Mouse (Mus musculus) heart, embryonic 13.5 days (tissue): Measurements from ENCODE around the gene Bod1l. TPM values are rescaled to one million over a fixed set of nuclear protein-coding genes. Genes with fewer than 3 reads are reported as not detected.
A peak's percentile ranks its signal among the peaks of the same experiment; 100 is the strongest.

Experiments
- ATAC-seq: fragments of 200-750 bp; cut with Nextera tagmentation; 2 replicates; pipeline ENCODE4 v1.8.0; 2017; ENCODE audit warnings: moderate TSS enrichment; ENCODE audit not compliant: insufficient number of reproducible peaks, low FRiP score, low TSS enrichment; ENCODE audit errors: extremely low read depth
- H3K27ac ChIP-seq: fragments of 300-500 bp; sonication (generic); replicated peaks from 2 replicates; pipeline ENCODE4 v1.5.1; 2015; ENCODE audit warnings: moderate library complexity, mild to moderate bottlenecking, inconsistent platforms
- H3K27me3 ChIP-seq: fragments of 300-500 bp; sonication (generic); replicated peaks from 2 replicates; pipeline ENCODE4 v1.6.1; 2015; ENCODE audit warnings: mild to moderate bottlenecking, inconsistent platforms
- H3K36me3 ChIP-seq: fragments of 300-500 bp; sonication (generic); 2 replicates; pipeline ENCODE4 v1.6.1; 2015; ENCODE audit warnings: mild to moderate bottlenecking, inconsistent platforms
- H3K4me1 ChIP-seq: fragments of 300-500 bp; sonication (generic); 2 replicates; pipeline ENCODE4 v1.6.1; 2015; ENCODE audit warnings: inconsistent platforms
- H3K4me2 ChIP-seq: fragments of 300-500 bp; sonication (generic); 2 replicates; pipeline ENCODE4 v1.6.1; 2015; ENCODE audit warnings: inconsistent platforms, mild to moderate bottlenecking, moderate library complexity
- H3K4me3 ChIP-seq: fragments of 300-500 bp; sonication (generic); 2 replicates; pipeline ENCODE4 v1.5.1; 2015; ENCODE audit warnings: moderate library complexity, mild to moderate bottlenecking, inconsistent platforms
- H3K9ac ChIP-seq: fragments of 300-500 bp; sonication (generic); 2 replicates; pipeline ENCODE4 v1.6.1; 2015; ENCODE audit warnings: inconsistent platforms, mild to moderate bottlenecking, moderate library complexity
- H3K9me3 ChIP-seq: fragments of 300-500 bp; sonication (generic); 2 replicates; pipeline ENCODE4 v1.6.1; 2016; ENCODE audit warnings: inconsistent platforms
- WGBS: fragments of 180-500 bp; shearing (Covaris S2); methylation state at CpG from one replicate; pipeline ENCODE4 v1.1.7; 2015; ENCODE audit warnings: mixed read lengths; 5-methylcytosine and 5-hydroxymethylcytosine counted together
- polyA plus RNA-seq: library from polyadenylated mRNA; unstranded; fragments of >200 nt; fragmentation: Nextera tagmentation; extraction: Ambion mirVana; gene quantifications from 2 replicates; pipeline ENCODE4 v1.2.1, GENCODE M21; 2015

The Bod1l gene
- polyA plus RNA-seq, 1 experiment from 2014 or later, result 14.4 TPM

DNA sequence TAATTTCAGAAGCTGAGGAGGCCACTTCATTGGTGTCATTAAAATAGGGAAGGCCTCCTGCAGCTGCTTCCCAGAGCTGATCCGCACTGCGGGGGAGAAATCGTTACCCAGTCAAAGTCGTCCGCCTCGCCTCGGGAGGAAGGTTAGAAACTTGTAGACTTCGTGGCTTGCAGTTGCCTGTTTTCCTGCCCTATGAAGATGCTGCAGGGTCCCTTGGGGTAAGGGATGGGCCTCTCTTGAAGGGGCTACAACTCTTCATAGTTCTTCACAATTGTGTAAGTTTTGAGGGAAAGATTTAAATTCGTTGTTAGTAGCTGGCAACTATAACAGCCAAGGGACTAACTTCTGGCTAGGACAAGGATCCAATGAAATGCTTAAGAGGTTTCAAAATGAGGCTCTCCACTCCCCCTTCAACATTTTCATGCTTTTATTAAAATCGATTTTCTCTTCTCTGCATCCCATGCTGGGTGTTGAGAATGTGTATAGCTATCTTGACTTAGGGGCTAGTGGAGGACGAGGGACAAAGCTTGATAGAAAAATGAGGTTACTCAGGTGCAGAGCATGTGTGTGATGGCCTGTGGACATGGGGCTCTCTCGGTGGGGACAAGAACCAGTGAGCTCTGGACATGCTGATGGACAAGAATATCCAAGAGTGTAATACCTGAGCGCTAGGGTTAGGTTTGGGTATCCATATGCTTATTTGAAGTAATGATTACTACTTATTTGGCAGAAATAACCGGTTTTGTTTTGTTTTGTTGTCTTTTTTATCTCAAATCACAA, 78.3 kb downstream of the Bod1l start:
- Histone ChIP-seq H3K4me1 (peaks cover 33% of the 10 kb centered on the region), H3K9ac (no peak overlapping the region)
- 3% methylated on average over 14 of the region's 14 CpGs for WGBS

DNA sequence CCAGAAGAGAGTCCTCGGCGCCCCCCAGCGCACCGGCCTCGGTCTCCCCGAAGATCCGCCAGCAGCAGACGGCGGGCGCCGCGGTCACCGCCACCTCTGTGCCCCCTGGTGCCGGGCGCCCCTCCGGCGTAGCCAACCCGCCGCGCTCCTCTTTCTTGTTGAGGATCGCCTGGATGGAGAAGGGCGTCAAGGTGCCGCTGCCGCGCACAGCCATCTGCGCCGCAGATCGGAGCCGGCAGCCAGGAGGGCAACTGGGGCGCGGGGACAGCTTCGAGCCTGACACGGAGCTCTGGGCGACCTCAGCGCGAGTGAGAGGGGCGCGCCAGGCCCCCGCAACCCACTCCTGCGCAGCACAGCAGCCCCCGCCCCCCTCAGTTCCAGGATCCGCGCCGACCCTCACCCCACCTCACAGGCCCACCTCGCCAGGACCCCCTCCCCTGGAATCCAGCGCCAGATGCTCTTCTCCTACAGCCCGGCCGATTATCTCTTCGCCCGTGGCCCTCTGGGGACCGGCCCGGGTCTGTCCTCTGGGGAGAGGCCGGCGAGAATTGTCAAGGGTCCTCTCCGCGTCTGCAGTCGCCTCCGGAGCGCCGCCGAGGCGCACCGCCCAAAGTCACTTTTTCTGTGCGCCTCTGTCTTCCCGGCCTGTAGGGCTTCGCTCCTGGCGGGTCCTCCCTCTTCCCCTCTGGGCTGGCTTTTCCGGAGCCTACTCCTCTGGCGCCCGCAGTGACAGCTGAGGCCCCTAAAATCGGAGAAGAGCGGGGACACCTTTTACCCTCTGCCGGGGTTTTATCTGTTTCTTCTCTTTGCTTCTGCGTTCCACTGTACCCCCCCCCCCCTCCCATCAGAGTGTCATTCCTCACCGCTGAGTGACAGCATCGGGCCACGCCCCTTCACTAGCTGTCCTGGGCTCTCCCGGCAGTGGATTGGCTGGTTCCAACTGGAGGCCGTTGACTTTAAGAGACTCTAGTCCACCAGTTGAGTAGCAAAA, 80.1 kb downstream of the Bod1l start, which contains the start of gene Nkx3-2:
Gene Nkx3-2, minus strand, starts transcription at position 771 of the 991 bp plus-strand sequence.
- ATAC-seq, result 0 out of 2 replicates have a peak, but pooled peaks have one; percentile 20
- H3K27ac ChIP-seq, result no peak within 1 kb of the TSS
- peaks cover 33% of the 10 kb centered on the region for H3K4me1 ChIP-seq
- peak within 1 kb of the TSS; percentile 51 for H3K4me3 ChIP-seq
- no peaks in the 10 kb centered on the region for H3K9me3 ChIP-seq
- H3K36me3 ChIP-seq, result no peaks in the 10 kb centered on the region
- peaks cover 95% of the 10 kb centered on the region for H3K27me3 ChIP-seq
- H3K9ac ChIP-seq, result peak within 1 kb of the TSS; percentile 19; the same call in 1 of the 2 replicates
- WGBS, result under 1% methylated on average over 71 of the region's 79 CpGs
- peak within 1 kb of the TSS; percentile 73 for H3K4me2 ChIP-seq

More for the DNA sequence above, 78.3 kb downstream of the Bod1l start:
- no peaks in the 10 kb centered on the region for H3K9me3 ChIP-seq
- no peaks in the 10 kb centered on the region for H3K36me3 ChIP-seq
- peaks cover 88% of the 10 kb centered on the region for H3K27me3 ChIP-seq
- H3K27ac ChIP-seq, result no peak overlapping the region
- H3K4me3 ChIP-seq, result no peak overlapping the region
- no peak overlapping the region for H3K4me2 ChIP-seq
- ATAC-seq, result no peak

DNA sequence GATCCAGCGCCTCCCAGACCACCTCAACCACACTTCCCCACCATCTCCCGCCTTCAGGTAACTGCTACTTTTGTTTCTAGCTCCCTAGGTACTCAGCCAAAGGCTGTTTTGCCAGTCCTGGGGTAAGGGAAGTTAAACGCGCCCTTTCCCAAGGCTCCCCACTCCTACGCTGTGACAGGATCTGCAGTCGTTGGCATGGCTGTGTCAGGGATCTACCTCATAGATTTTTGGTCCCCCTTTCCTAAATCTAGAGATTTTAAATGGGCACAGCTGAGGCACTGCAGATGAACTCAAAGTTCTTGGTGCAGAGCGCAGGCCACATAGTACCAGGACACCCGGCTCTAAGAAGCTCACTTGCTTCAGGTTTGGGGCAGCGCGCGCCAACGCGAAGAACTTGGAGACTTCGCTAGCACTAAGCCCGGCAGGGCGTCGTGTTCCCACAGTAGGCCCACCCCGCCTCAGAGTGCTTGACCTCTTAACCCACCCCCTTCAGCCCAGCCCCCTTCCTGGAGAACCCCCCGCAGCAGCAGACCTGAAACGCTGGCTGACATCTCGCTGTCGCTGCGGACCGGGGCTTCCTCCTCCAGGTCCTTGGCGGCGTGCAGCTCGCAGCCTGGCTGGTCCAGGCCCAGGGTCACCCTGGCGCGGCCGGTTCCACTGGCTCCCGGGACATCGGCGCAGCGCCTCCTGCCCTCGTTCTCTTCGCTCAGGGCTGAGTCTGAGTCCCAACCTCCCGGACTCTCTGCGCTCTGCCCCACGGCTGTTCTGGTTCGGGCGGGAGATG, 81.0 kb downstream of the Bod1l start:
- Histone ChIP-seq H3K9ac (0 out of 2 replicates have a peak overlapping the region, but pooled peaks have one; percentile 19), H3K27ac (no peak overlapping the region), H3K4me2 (peak overlapping the region; percentile 73), H3K4me1 (peaks cover 33% of the 10 kb centered on the region), H3K9me3 (no peaks in the 10 kb centered on the region), H3K36me3 (no peaks in the 10 kb centered on the region), H3K27me3 (peaks cover 97% of the 10 kb centered on the region), H3K4me3 (peak overlapping the region; percentile 51)
- no peak for ATAC-seq
- 2% methylated on average over 41 of the region's 41 CpGs for WGBS

DNA sequence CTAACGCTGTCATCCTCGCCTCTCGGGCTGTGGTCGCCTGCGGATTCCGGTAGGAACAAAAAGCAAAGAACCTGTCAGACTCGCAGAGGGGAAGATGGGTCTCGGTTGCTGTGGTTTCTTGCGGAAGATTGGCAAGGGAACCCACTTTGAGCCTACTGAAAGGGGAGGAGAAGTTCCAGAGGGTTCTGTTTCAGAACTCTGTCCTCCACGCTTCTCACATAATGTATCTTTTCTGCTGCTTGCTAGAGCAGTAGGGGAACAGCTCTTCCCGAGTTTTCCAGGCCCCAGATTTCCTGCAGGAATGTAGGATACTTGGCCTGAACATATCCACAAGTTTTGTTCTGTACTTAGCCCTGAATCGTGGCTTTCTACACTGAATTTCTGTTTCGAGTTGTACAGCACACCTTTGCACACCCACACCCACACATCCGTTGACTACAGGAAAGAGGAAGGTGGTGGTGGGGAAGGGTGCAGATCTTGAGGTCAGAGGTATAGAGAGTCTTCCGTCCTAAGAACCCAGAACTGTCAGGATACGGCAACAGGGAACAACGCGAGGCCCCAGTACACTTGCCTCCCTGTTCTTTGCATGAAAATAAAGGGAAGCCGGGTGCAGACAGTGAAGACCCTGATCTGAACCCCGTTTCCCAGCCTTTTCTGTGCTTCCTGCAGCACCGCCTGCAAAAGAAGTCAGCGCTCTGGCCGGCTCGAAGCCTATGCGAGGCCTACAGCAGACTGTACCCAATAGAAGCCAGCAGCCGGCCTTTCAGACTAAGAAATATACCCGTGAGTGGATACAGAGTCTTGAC, 81.8 kb downstream of the Bod1l start:
- no peaks in the 10 kb centered on the region for H3K9me3 ChIP-seq
- peak overlapping the region; percentile 30 for H3K4me3 ChIP-seq
- H3K9ac ChIP-seq, result no peak overlapping the region
- H3K27me3 ChIP-seq, result peaks cover 97% of the 10 kb centered on the region
- peak overlapping the region; percentile 43 for H3K4me2 ChIP-seq
- H3K4me1 ChIP-seq, result peaks cover 28% of the 10 kb centered on the region
- H3K27ac ChIP-seq, result no peak overlapping the region
- H3K36me3 ChIP-seq, result no peaks in the 10 kb centered on the region
- 5% methylated on average over 27 of the region's 27 CpGs for WGBS
- ATAC-seq, result no peak

DNA sequence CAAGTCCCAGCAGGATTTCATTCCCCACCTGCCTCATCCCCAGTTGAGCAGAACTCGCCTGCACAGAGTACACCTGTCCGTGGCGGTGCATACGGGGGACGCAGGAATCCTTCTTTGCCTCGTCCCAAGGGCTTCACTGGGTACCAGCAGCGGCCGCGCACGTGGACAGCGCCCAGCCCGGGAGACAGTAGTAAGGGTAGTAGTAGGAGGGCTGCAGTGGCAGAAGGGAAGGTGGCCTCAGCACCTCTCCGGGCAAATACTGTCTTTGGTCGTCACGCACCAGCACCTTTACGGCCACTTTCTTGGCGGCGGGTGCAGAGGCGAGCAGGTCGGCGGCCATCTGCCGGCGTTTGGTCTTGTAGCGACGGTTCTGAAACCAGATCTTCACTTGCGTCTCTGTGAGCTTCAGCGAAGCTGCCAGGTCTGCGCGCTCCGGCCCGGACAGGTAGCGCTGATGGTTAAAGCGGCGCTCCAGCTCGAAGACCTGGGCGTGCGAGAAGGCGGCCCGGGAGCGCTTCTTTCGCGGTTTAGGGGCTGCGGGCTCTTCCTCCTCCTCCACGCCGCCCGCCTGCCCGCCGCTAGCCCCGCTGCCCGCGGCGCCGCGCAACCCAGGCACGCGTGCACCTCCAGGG, 82.5 kb downstream of the Bod1l start:
- ATAC-seq, result no peak
- no peak overlapping the region for H3K27ac ChIP-seq
- peak overlapping the region; percentile 43 for H3K4me2 ChIP-seq
- peak overlapping the region; percentile 30 for H3K4me3 ChIP-seq
- WGBS, result under 1% methylated on average over 54 of the region's 56 CpGs
- no peaks in the 10 kb centered on the region for H3K9me3 ChIP-seq
- peaks cover 24% of the 10 kb centered on the region for H3K4me1 ChIP-seq
- no peaks in the 10 kb centered on the region for H3K36me3 ChIP-seq
- H3K9ac ChIP-seq, result no peak overlapping the region
- peaks cover 97% of the 10 kb centered on the region for H3K27me3 ChIP-seq

DNA sequence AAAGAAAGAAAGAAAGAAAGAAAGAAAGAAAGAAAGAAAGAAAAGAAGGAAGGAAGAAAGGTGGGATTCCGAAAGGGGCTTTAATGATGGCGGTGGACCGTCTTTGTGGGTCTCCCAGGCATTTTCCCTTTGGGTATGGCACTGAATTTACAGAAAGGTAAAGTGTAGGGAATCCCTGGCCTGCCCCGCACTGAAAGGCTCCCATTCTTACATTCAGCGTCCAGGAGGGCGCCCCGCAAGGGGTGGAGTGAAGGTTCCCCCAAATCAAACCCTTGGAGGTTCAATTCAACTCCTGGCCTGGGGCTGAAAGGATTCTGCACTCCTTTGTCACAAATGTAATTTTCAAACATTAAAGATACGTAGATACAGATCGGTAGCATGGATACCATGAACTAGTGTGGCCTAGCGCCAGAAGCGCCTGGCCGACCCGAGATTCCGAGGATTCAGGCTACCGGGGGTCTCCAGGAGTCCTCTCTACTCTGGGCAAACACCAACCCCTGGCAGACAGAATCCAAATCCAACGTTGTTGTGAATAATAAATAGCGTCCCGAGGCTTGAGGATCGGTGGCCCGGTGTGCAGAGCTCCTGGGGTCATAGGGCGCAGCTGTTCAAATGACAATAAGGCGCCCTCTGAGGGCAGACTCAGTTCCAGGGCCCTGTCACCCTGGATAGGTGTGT, 83.1 kb downstream of the Bod1l start:
- peak overlapping the region; percentile 30; the same call in 1 of the 2 replicates for H3K4me3 ChIP-seq
- 4% methylated on average over 22 of the region's 22 CpGs for WGBS
- no peaks in the 10 kb centered on the region for H3K9me3 ChIP-seq
- no peaks in the 10 kb centered on the region for H3K36me3 ChIP-seq
- peaks cover 24% of the 10 kb centered on the region for H3K4me1 ChIP-seq
- ATAC-seq, result no peak
- peaks cover 97% of the 10 kb centered on the region for H3K27me3 ChIP-seq
- H3K4me2 ChIP-seq, result 0 out of 2 replicates have a peak overlapping the region, but pooled peaks have one; percentile 43
- no peak overlapping the region for H3K9ac ChIP-seq
- no peak overlapping the region for H3K27ac ChIP-seq

DNA sequence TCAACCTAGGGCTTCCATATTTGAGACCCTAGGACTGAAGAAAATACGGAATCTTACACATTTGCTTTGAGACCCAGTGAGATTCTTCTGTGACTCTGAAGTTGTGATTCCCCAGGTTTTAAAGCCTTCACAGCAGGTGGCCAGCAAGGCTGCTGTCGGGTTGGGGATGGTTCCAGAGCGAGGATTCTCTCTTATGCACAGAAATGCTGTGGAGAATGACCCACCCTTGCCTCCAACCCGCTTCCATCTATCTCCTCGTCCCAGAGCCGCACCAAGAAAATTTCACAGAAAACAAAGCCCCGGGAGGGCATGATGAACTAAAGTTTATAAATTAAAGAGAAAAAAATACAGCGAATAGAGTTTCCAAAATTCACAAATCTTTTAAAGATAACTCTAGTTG, 84.0 kb downstream of the Bod1l start:
- no peak overlapping the region for H3K27ac ChIP-seq
- ATAC-seq, result no peak
- no peak overlapping the region for H3K9ac ChIP-seq
- H3K4me3 ChIP-seq, result no peak overlapping the region
- H3K4me1 ChIP-seq, result peaks cover 25% of the 10 kb centered on the region
- 2% methylated on average over 8 of the region's 8 CpGs for WGBS
- no peaks in the 10 kb centered on the region for H3K9me3 ChIP-seq
- H3K4me2 ChIP-seq, result no peak overlapping the region
- peaks cover 99% of the 10 kb centered on the region for H3K27me3 ChIP-seq
- no peaks in the 10 kb centered on the region for H3K36me3 ChIP-seq

DNA sequence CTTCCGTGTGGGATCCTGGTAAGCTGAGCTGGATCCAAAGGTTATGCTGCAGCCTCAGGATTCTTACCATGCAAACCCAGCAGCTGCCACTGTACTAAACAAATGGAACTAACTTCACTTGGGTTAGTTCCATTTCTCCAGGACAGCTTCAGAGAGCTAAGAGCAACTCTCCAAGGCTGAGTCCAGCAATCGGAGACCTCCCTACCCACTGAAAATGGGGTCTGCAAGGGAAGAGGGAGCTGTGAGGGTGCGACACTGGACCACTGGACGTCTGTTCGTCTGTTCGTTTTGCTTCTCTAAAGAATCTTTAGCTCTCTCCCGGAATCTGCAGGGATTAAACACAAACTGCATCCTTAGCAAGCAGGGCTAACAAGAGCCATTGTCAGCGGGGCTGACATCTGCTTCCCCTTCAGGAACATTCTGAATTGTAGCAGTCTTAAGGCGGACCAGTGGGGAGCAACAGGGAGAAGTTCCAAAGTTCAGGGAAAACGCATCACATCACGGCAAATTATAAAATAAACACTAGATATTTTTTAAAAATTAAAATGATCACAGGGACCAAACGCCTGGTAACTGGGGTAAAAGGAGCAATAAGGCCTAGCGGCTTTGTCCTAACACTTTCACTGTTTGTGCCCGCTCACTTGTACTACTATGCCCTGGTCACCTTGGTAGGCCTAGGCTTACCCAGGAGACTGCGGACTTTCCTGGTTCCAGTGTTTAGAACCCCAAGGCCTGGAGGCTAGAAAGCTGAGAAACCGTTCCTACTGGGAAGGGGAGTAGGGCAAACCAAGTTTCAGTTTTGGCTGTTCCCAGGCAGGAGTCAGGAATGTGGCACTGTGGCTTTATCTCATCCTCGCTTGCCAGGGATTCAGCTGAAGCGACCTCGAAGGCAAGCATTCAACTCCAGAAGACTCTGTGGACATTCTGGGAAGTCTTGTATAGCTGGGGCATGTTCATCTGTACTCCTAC, 85.2 kb downstream of the Bod1l start:
- Histone ChIP-seq H3K9ac (no peak overlapping the region), H3K4me3 (no peak overlapping the region), H3K27ac (no peak overlapping the region), H3K4me1 (peaks cover 24% of the 10 kb centered on the region), H3K27me3 (peaks cover 99% of the 10 kb centered on the region), H3K9me3 (no peaks in the 10 kb centered on the region), H3K36me3 (no peaks in the 10 kb centered on the region), H3K4me2 (no peak overlapping the region)
- 6% methylated on average over 19 of the region's 19 CpGs for WGBS
- no peak for ATAC-seq

DNA sequence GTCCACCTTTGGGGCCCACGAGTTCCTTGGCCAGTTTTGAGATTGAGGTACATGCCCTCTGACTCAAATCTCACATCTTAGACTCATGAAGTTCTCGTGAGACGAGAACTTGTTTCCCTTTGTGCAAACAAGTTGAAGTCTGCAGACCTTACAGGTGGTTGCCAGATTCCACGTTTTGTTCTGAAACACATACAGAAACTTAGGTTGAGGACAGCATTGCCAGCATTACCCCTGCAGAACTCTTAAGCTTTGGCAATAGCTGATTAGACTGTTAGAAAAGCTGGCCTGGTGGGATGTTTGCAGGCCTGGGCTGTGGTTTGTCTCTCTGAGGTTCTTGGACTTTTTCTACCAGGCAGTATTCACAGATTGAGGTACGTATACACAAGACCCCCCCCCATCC, 86.8 kb downstream of the Bod1l start:
- Histone ChIP-seq H3K9ac (no peak overlapping the region), H3K4me3 (no peak overlapping the region), H3K4me1 (peaks cover 15% of the 10 kb centered on the region; the same call in 1 of the 2 replicates), H3K9me3 (no peaks in the 10 kb centered on the region), H3K27me3 (peaks cover 99% of the 10 kb centered on the region), H3K36me3 (no peaks in the 10 kb centered on the region), H3K4me2 (no peak overlapping the region), H3K27ac (no peak overlapping the region)
- ATAC-seq, result no peak
- WGBS, result 7% methylated on average over 5 of the region's 5 CpGs
